In the genomic region with DNA sequence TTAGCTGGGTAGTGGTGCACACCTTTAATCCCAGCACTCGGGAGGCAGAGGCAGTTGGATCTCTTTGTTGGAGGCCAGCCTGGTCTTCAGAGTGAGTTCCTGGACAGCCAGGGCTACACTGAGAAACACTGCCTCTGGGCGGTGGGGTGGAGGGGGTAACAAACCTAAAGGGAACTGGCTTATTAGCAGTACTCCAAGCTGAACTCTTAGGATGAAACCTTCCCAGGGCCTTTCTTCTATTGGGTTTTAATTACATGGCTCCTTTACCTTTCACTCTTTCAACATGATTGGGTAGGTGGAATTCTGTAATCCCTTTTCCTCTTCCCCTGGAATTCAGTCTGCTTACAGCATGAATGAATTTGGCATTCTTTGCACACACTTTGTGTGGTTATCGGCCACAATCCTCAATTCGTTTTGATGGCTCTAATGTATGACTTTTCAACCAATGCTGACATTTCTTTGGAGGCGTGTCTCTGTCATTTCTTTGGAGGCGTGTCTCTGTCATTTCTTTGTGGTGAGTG, we compare ENCODE assay signal across 9 mouse cellular contexts. TPM values are rescaled to one million over a fixed set of nuclear protein-coding genes. Genes with fewer than 3 reads are reported as not detected.
A peak's percentile ranks its signal among the peaks of the same experiment; 100 is the strongest.
DNase-seq lines count a peak whose midpoint lies in the region; ATAC-seq and TF ChIP-seq lines count a peak whose summit lies in the region.
"Had no signal": no experiment of that assay in that cellular context is flagged by ENCODE, and none has a peak within 500 bp of the region (broad histone marks: within the 10 kb centered on the region; RNA-seq: fewer than 3 reads in every experiment).

No protein-coding gene starts in this region.

- no peaks in the 10 kb centered on the region for H3K27me3 ChIP-seq in liver, embryonic 11.5 days (replicated peaks; ENCODE audit: control insufficient read depth, insufficient read depth, low read length)
- no peaks in the 10 kb centered on the region for H3K27me3 ChIP-seq in forebrain, embryonic 11.5 days (ENCODE audit: control insufficient read depth, insufficient read depth, low read length)
- no peaks in the 10 kb centered on the region for H3K27me3 ChIP-seq in limb, embryonic 11.5 days (ENCODE audit: control insufficient read depth, insufficient read depth, low read length)

- H3K36me3 ChIP-seq in liver, embryonic 11.5 days (ENCODE audit: control insufficient read depth, insufficient read depth, low read length), result no peaks in the 10 kb centered on the region
- H3K36me3 ChIP-seq in forebrain, embryonic 11.5 days (ENCODE audit: control insufficient read depth, insufficient read depth, low read length), result no peaks in the 10 kb centered on the region
- no peaks in the 10 kb centered on the region for H3K36me3 ChIP-seq in limb, embryonic 11.5 days (ENCODE audit: control insufficient read depth, insufficient read depth, low read length)

- H3K27ac ChIP-seq in liver, embryonic 11.5 days (ENCODE audit: low read depth, low read length), result no peak overlapping the region
- peak overlapping the region; percentile 100 for H3K27ac ChIP-seq in forebrain, embryonic 11.5 days (ENCODE audit: low read depth, low read length)
- H3K27ac ChIP-seq in limb, embryonic 11.5 days (replicated peaks; ENCODE audit: low read depth, low read length), result peak overlapping the region; percentile 99
- peak overlapping the region; percentile 36; the same call in 1 of the 2 replicates for H3K27ac ChIP-seq in olfactory bulb, adult 2 months (ENCODE audit: insufficient read depth, low read depth, low read length)

- no peak for ATAC-seq in liver, embryonic 11.5 days (replicated peaks; ENCODE audit: low FRiP score)
- 0 out of 2 replicates have a peak, but pooled peaks have one; percentile 4 for ATAC-seq in forebrain, embryonic 11.5 days (replicated peaks; ENCODE audit: low FRiP score)
- no peak for ATAC-seq in limb, embryonic 11.5 days (ENCODE audit: insufficient number of reproducible peaks, low FRiP score, low TSS enrichment, low read depth)

- H3K4me1 ChIP-seq in liver, embryonic 11.5 days (replicated peaks; ENCODE audit: control insufficient read depth, insufficient read depth, low read length), result peaks cover 15% of the 10 kb centered on the region
- H3K4me1 ChIP-seq in forebrain, embryonic 11.5 days (replicated peaks; ENCODE audit: control insufficient read depth, insufficient read depth, low read length), result peaks cover 11% of the 10 kb centered on the region
- H3K4me1 ChIP-seq in limb, embryonic 11.5 days (ENCODE audit: control insufficient read depth, insufficient read depth, low read length), result peaks cover 10% of the 10 kb centered on the region
- peaks cover 5% of the 10 kb centered on the region; the same call in 1 of the 2 replicates for H3K4me1 ChIP-seq in olfactory bulb, adult 2 months (ENCODE audit: control insufficient read depth, insufficient read depth, low read length)

- no peak for DNase-seq in liver, embryonic 11.5 days (ENCODE audit: low spot score)
- DNase-seq in liver, result no peak
- DNase-seq in forebrain, embryonic 11.5 days (ENCODE audit: low spot score), result peak; percentile 81
- peak; percentile 31 for DNase-seq in limb, embryonic 11.5 days (ENCODE audit: low spot score)
- no peak for DNase-seq in ovary, postnatal 10 days (ENCODE audit: low spot score)
- no peak for DNase-seq in ovary, postnatal 36 days (ENCODE audit: low spot score)
- no peak for DNase-seq in cerebellum, adult 9-10 months
- DNase-seq: adrenal gland, adult 8-10 months had no signal

- no peak for TF ChIP-seq CTCF in olfactory bulb, adult 2 months (IDR thresholded peaks at IDR 0.05; ENCODE audit: insufficient read depth, low read depth, low read length)

- no peak for TF ChIP-seq POLR2A in olfactory bulb, adult 2 months (IDR thresholded peaks at IDR 0.05; ENCODE audit: insufficient read depth, low read depth, low read length)

- WGBS in liver, embryonic 11.5 days, result 76% methylated on average over 6 of the region's 6 CpGs
- WGBS in forebrain, embryonic 11.5 days, result 10% methylated on average over 6 of the region's 6 CpGs
- 61% methylated on average over 6 of the region's 6 CpGs for WGBS in limb, embryonic 11.5 days
- 20% methylated on average over 6 of the region's 6 CpGs for WGBS in olfactory bulb, adult 2 months

- H3K9me3 ChIP-seq in liver, embryonic 11.5 days (ENCODE audit: control insufficient read depth, low read length), result no peaks in the 10 kb centered on the region
- H3K9me3 ChIP-seq in forebrain, embryonic 11.5 days (ENCODE audit: control insufficient read depth, low read length), result no peaks in the 10 kb centered on the region
- no peaks in the 10 kb centered on the region for H3K9me3 ChIP-seq in limb, embryonic 11.5 days (ENCODE audit: control insufficient read depth, low read length)

- H3K4me3 ChIP-seq in liver, embryonic 11.5 days (ENCODE audit: low read depth, low read length), result no peak overlapping the region
- peak overlapping the region; percentile 63; the same call in 1 of the 2 replicates for H3K4me3 ChIP-seq in forebrain, embryonic 11.5 days (ENCODE audit: low read depth, low read length)
- H3K4me3 ChIP-seq in limb, embryonic 11.5 days (ENCODE audit: low read depth, low read length), result no peak overlapping the region
- no peak overlapping the region for H3K4me3 ChIP-seq in olfactory bulb, adult 2 months (ENCODE audit: insufficient read depth, low read depth, low read length)

- no peak overlapping the region for H3K9ac ChIP-seq in liver, embryonic 11.5 days (ENCODE audit: low read depth, low read length)
- H3K9ac ChIP-seq in forebrain, embryonic 11.5 days (ENCODE audit: low read length), result peak overlapping the region; percentile 89
- no peak overlapping the region; the same call in 1 of the 2 replicates for H3K9ac ChIP-seq in limb, embryonic 11.5 days (ENCODE audit: low read length)

- H3K4me2 ChIP-seq in liver, embryonic 11.5 days, result peak overlapping the region; percentile 73
- peak overlapping the region; percentile 88 for H3K4me2 ChIP-seq in forebrain, embryonic 11.5 days (ENCODE audit: low read depth, low read length, severe bottlenecking)
- no peak overlapping the region for H3K4me2 ChIP-seq in limb, embryonic 11.5 days (ENCODE audit: low read depth, severe bottlenecking)

RNA-seq across cellular contexts. Expression of gene Pbld2, which starts 1.4 kb away (rescaled TPM):
- polyA plus RNA-seq in liver, embryonic 11.5 days (2014; fragmentation: Nextera tagmentation; extraction: Ambion mirVana), result 0.73 and 1.2 TPM in 2 replicates
- 0.88 and 0.89 TPM in 2 replicates for polyA plus RNA-seq in forebrain, embryonic 11.5 days (2014; fragmentation: Nextera tagmentation; extraction: Ambion mirVana)
- polyA plus RNA-seq in limb, embryonic 11.5 days (2014; fragmentation: Nextera tagmentation; extraction: Ambion mirVana), result 0.73 and 0.88 TPM in 2 replicates
- polyA plus RNA-seq in olfactory bulb, adult 2 months (2012; ENCODE audit: insufficient read depth, insufficient read length, low replicate concordance, missing spikeins), result not detected in 2 replicates

RNA-seq across cellular contexts. Expression of gene Hnrnph3, which starts 1.5 kb away (rescaled TPM):
- polyA plus RNA-seq in liver, embryonic 11.5 days (2014; fragmentation: Nextera tagmentation; extraction: Ambion mirVana), result 52.6 and 57.1 TPM in 2 replicates
- 161 and 170 TPM in 2 replicates for polyA plus RNA-seq in forebrain, embryonic 11.5 days (2014; fragmentation: Nextera tagmentation; extraction: Ambion mirVana)
- polyA plus RNA-seq in limb, embryonic 11.5 days (2014; fragmentation: Nextera tagmentation; extraction: Ambion mirVana), result 116 and 141 TPM in 2 replicates
- 251 TPM in 1 of 2 replicates, not detected in the other for polyA plus RNA-seq in olfactory bulb, adult 2 months (2012; ENCODE audit: insufficient read depth, insufficient read length, low replicate concordance, missing spikeins)

RNA-seq across cellular contexts. Expression of gene Pbld1, which starts 34.4 kb away (rescaled TPM):
- polyA plus RNA-seq in liver, embryonic 11.5 days (2014; fragmentation: Nextera tagmentation; extraction: Ambion mirVana), result 1.9 and 2.5 TPM in 2 replicates
- 1.6 and 1.8 TPM in 2 replicates for polyA plus RNA-seq in forebrain, embryonic 11.5 days (2014; fragmentation: Nextera tagmentation; extraction: Ambion mirVana)
- 1.7 and 2.1 TPM in 2 replicates for polyA plus RNA-seq in limb, embryonic 11.5 days (2014; fragmentation: Nextera tagmentation; extraction: Ambion mirVana)
- polyA plus RNA-seq in olfactory bulb, adult 2 months (2012; ENCODE audit: insufficient read depth, insufficient read length, low replicate concordance, missing spikeins), result not detected in 2 replicates

RNA-seq across cellular contexts. Expression of gene Rufy2, which starts 45.5 kb away (rescaled TPM):
- polyA plus RNA-seq in liver, embryonic 11.5 days (2014; fragmentation: Nextera tagmentation; extraction: Ambion mirVana), result 5.7 and 9.8 TPM in 2 replicates
- 22.7 and 27.1 TPM in 2 replicates for polyA plus RNA-seq in forebrain, embryonic 11.5 days (2014; fragmentation: Nextera tagmentation; extraction: Ambion mirVana)
- polyA plus RNA-seq in limb, embryonic 11.5 days (2014; fragmentation: Nextera tagmentation; extraction: Ambion mirVana), result 20.5 and 21.6 TPM in 2 replicates
- polyA plus RNA-seq in olfactory bulb, adult 2 months (2012; ENCODE audit: insufficient read depth, insufficient read length, low replicate concordance, missing spikeins), result not detected in 2 replicates

Comparison
In these comparisons a context has a peak if more than half of its experiments do, and no peak if none do; other contexts are left out.
1. DNase-seq: peak in forebrain, embryonic 11.5 days (single experiment) and limb, embryonic 11.5 days (single experiment); none in liver, embryonic 11.5 days (single experiment), liver (single experiment), ovary, postnatal 10 days (single experiment), ovary, postnatal 36 days (single experiment) and cerebellum, adult 9-10 months (single experiment).